Mouse (Mus musculus) right cerebral cortex, postnatal 10 days (tissue): Measurements from ENCODE around the gene Galnt2.

Experiments
- DNase-seq, 2 experiments: peaks; one replicate each; pipeline ENCODE4 v3.0.0; 2021; ENCODE audit warnings: low spot score in 2 of 2

Galnt2 gene

DNA sequence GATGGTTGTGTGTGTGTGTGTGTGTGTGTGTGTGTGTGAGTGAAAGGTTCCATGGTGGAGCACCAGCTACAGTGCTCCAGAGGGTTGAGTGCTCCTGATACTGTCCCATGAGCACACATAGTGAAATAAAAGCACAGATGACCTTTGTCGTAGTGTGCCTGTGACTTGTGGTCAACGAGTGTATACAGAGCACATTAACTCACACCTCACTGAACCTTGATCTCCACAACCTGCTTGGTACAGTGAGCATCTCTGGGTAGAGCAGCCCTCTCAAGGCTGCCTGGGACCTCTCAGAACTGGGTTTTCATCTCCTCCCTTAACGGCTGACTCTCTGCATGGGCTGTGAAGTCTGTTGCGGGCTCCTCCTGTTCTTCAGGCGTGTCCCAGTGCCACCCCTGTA, 60.5 kb downstream of the Galnt2 start:
- DNase-seq, result no peak

DNA sequence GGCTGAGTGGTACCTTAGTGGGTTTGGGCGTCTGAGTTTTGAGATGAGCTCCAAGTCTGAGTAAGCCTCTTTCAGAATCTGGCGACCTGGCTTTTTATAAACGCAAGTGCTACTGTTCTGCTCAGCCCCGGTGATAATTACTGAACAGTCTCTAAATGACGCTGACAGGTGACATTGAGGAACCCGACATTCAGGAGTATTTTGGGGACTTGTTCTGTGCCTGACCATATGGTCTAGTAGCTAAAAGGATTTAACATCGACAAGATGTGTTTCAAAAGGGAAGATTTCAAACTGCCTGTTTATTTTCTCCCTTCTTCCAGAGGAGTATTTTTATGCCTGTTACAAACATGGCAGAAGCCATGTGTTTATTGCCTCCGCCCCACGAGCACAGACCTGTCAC, 61.8 kb downstream of the Galnt2 start:
- no peak for DNase-seq

DNA sequence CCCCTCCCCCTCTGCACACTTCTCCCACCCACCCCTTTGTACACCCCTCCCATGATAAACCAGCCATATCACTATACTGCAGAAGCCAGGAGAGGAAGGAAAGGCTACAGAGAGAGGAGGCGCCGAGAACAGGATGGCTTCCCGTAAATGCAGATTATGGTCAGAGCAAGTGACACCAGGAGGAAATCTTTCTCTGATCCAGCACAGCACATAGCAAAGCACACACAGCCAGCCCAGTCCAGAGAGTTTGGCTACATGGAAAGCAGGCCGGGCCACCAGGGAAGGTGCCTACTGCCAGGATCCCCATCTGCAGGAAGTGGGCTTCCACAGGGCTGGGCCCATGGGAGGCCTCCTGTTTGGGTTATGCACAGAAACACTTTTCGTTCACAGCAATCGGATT, 63.2 kb downstream of the Galnt2 start:
- no peak for DNase-seq

DNA sequence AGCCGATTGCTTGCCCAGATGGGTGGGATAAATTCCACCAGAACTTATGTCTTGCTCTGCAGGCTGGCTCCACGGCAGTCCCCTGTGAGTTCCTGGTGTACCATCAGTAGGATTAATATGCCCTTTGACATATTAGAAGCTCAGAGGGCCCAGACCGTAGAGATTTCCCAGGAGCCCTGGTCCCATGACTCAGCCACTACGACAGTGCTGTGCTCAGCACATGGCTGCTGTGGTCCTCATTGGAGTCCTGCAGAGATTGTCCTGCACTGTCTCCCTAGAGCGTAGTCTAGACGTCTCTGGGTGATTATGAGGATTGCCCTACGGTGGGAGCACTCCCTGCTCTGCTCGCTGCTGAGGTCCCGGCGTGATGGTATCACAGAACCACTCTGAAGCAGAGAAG, 63.7 kb downstream of the Galnt2 start:
- DNase-seq, result no peak

DNA sequence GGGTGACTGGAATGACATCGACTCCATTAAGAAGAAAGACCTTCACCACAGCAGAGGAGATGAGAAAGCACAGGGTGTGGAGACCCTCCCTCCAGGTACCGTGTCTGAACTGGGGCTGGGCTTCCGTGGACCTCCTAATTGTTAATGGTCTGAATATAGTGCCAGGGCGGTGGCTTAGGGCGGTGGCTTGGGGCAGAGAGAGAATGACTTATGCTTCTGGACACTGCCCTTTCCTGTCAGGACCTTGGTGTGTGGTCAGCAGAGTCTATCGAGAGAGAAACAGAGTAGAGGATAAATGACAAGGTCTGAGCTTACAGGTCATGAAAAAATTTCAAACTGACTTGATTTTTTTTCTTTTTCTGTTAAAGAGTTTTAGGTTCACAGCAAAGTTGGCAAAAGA, 64.2 kb downstream of the Galnt2 start:
- no peak for DNase-seq

DNA sequence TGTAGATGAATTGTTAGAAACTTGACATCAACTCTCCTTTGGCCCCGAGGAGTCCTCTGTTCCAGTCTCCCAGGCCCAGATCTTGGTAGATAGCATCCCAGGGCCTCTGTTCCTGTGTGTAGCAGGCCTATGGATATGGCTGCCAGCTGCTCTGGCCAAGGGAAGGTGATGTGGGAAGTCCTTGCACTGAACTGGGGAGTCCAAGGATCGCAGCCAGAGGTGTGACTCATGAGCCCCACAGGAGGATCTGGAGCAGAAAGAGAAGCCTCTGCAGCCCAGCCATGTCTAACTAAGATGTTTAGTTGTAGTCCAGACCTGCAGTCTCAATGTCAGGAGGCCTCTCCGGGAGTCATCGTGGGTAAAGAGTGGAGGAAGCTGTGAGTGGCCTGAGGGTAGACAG, 70.3 kb downstream of the Galnt2 start:
- no peak for DNase-seq

DNA sequence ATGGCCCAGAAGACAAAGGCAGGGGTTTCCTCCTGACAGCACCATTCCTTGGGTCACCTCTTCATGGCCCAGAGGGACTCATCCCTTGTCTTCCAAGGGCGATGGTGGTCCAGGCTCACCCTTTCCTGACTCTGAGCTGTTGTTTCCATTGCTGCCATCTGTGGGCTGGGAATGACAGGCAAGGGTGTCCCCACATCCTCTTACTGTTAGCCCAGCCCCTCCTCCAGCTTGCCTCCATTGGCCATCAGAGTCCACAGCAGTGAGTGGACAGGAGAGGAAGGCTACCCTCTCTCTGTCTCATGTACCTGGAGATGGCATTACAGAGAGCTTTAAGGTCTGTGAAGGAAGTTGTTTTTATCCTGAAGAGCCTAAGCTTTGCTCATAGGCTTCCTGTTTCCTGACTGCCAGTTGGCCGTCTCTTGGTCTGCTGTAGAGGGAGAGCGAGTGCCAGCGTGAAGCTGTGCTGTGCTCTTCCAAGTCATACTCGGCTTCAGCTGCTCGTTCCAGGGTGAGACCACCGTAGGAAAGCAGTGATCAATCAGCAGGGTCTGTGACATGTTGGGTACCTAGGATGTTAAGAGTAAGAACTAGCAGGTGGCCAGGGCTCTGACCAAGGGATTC, 70.9 kb downstream of the Galnt2 start:
- no peak for DNase-seq

DNA sequence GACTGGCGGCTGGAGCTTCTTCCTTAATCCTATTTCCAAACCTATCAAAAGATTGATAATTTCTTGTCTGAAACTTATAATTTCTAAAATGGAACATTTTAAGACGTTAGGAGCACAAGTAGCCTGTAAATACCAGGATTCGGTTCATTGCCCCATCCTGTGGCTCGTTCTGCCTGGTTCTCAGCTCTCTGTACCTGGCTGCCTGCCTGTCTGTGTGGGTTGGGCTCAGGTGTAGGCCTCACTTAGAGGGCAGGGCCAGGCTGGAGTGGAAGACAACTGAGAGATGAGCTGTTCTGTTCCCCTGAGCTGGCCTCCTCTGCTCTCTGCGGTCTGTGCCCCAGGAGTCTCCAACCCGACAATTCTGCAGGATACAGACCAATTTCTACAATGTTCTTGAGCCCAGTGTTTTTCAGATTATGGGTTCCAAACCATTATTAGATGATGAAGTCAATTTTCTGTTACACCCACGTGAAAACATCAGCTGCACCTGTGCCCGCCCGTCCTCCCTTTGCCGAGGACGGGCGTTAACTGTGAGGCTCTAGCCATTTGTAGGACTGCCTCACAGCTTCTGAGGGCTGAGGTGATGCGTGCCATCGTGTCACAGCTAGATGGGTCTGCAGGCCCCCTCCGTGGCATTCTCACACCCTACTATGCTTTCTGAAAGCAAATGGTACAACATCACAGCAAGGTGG, 72.2 kb downstream of the Galnt2 start:
- DNase-seq, result no peak

DNA sequence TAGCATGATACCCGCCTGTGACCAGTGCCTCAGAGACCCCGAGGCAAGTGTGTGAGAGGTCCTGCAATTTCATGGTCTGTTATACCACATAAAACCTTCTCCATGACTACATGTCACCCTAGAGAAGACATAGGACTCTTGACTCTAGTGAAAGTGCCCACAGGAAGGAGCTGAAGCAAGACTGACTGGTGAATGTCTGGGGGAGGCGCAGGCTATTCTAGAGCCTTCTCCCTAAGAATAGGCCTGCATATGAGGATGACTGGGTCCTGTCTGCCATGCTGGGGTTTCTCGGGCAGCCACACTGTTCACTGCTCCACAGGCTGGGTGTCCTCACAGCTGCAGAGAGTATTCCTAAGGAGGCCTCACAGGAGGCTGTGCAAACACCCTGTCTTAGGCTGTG, 73.0 kb downstream of the Galnt2 start:
- DNase-seq, result no peak

DNA sequence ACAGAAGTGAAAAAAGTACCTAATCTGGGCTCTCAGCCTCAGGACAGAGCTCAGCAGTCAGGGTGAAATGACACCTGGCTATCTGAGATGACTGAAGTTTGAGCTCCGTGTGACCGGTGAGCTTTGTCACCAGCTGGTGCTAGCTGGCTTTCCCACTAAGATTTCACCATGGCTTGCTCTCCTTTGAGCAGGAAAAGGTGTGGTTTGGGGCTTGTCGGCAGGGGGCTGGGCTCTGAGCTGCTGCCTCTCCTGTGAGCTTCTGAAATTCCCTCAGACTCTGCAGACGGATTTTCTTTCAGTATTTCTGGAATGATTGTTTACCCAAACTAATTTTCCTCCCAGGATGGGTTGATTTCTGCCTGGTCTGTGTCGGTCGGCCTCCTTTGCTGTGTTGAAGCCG, 75.4 kb downstream of the Galnt2 start:
- DNase-seq, result no peak

DNA sequence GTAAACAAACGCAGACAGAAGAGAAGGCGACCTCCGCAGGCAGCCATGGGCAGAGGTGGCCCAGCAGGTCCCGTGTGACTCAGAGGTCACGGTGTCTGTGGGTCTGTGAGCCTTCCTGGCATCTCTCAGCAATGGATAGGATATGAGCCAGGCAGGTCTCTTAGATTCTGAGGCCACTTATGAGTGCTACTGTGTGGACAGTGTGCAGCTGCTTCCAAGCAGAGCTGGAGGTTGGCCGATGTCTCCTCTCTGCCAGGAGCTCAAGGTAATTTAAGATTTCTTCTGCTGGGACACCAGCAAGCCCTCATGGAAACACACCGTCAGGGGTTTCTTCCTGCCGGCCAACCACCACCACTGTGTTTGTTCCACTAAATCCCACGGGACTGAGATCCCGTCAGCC, 76.5 kb downstream of the Galnt2 start:
- no peak for DNase-seq

DNA sequence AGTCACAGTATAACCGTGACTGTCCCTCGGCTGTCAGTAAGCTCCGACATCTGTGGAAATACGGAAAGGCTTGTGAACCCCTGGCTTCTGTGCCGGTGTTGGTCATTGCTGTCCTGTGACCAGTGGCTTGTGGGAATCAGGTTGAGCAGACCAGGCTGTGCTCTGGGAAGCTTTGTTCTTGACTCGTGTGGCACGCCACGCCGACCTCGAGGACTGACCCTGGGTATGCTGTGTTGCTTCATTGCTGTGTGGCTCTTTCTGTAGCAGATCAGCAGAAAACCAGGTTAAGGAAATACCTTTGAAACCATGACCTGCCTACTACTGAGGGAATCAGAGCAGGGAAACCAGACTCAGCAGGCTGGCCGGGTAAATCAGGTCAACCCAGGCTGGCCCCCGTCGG, 79.3 kb downstream of the Galnt2 start:
- no peak for DNase-seq

DNA sequence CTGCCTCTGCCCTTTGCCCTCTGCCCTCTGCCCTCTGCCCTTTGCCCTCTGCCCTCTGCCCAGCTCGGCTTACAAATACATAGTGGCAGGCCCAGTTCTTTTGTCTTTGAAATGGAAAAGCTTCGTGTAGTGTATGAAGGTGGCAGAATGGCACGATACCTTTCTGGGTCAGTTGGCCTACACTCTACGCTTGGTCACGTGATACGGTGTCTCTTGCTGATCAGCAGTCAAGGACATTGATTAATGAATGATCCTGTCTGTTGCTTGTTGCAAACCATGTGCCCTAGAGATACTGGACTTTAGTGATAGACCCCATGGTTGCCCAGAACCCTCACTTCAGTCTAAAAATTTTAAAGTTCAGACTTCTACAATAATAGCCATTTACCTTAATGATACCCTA, 79.9 kb downstream of the Galnt2 start:
- no peak for DNase-seq

DNA sequence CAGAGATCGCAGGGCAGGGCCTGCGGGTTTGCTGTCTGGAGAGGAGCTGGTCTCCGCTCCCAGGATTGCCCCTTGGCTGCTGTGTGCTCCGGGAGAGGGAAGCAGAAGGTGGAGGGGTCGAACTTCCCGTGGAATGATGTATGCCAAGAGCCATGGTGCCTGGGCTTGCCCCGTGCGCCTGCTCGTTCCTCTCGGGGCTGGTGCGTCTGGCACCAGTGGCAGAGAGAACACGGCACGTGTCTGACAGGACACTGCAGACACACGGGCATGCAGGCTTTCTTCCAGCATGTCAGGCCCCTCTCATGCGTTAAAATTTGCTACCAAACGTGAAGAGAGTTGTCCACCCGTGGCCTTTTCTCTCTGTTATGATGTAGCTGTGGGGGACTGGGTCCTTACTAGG, 80.5 kb downstream of the Galnt2 start:
- DNase-seq, result no peak

DNA sequence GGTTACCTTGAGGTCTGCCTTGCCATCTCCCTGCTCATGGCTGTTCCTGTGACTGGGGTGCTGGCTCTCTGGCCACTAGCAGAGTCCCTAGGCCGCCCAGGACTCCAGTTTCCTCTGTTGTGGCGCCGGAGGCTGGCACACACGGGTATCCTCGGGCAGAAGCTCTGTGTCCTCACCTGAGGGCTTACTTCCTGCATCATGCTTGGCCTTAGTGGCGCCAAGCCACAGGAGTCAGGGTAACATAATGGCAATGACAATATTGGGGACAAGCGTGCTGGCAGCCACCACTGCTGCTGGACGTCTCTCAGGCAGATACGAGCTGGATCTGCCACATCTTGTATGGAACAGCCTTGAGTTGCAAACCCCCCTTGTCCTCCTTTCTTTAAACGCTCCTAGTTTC, 81.0 kb downstream of the Galnt2 start:
- no peak for DNase-seq

DNA sequence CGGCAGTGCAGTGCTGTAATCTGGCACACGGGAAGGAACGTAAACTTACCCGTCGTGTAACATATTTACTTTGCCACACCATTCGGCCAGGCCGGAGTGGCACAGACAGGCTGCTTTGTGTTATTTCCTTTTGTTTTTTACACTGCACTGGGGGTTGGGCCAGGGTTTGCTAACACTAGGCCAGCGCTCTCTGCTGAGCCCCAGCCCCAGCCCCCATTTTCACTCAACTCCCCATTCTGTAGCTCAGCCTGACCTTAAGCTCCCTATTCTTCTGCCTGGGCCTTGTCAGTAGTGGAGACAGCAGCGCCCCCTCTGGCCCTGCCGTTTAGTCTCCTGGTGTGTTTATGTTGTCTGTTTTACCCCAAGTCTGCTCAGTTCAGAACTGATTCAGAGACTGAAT, 83.6 kb downstream of the Galnt2 start:
- no peak for DNase-seq

DNA sequence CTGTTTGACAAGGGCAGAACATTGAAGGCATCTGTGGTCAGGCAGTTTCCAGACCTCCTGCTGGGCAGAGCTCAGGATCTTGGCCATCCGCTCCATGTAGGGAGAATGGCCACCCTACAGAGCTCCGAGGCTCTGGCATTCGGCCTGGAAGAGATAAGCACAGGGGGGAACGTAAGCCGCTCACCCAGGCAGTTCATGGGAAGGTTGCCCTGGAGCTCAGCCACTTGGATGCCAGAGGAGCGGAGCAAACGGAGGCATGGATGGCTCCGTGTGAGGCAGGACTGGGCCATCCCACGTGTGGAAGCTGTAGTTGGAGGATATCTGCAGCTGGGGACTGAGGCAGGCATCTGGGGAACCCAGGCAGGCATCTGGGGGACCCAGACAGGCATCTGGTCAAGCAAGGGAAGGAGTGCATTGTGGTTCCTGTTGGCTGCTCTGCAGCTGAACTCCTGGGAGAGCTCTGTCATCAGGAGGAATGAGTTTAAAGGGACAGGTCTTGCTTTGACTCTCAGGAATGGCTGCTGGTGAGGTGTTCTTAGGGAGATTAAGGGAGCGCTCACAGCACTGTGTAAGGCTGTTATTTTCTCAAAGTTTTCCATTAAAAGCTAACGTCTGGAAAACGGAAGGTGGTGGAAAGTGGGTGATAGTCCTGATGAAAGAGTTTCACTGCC, 85.4 kb downstream of the Galnt2 start:
- peak in 1 of 2 experiments; percentile 63 for DNase-seq

DNA sequence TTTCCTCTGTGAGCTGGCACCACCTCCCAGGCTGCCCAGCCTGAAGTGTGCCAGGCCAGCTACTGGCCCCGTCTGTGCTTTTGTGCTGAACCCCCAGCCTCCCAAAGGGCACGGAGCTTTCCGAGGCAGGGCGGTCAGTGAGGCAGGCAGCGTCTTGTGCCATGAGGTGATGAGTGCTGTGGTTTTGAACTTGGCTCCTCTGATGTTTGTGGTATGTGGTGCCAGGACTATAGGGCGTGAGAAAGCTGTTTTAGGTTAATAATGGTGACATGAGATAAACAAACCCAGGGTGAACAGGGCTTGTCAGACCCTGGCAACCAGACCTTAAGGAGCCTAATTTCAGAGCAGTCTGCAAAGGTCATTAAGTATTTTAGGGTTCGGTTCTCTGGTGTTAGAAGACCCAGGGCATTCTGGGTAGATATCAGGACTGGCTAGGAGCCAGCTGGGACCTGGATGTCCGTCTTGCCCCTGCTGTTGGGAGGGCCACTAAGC, 86.0 kb downstream of the Galnt2 start:
- no peak for DNase-seq

DNA sequence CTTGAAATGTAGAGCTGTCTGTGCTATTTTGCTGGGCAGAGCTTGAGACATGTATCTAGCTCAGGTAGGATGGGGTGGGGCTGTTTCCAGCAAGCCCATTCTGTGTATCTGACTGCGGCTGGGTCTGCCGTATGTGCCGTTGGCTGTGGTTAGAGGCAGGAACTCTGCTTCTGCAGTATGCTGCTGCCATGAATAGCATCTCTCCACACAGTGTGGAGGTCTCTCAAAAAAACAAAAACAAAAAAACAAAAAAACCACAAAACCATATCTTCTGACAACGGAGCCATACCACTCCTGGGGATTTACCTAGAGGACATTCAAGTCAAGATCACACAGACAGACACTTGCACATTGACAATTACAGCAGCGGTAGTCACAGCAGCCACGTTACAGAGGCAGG, 86.6 kb downstream of the Galnt2 start:
- no peak for DNase-seq

DNA sequence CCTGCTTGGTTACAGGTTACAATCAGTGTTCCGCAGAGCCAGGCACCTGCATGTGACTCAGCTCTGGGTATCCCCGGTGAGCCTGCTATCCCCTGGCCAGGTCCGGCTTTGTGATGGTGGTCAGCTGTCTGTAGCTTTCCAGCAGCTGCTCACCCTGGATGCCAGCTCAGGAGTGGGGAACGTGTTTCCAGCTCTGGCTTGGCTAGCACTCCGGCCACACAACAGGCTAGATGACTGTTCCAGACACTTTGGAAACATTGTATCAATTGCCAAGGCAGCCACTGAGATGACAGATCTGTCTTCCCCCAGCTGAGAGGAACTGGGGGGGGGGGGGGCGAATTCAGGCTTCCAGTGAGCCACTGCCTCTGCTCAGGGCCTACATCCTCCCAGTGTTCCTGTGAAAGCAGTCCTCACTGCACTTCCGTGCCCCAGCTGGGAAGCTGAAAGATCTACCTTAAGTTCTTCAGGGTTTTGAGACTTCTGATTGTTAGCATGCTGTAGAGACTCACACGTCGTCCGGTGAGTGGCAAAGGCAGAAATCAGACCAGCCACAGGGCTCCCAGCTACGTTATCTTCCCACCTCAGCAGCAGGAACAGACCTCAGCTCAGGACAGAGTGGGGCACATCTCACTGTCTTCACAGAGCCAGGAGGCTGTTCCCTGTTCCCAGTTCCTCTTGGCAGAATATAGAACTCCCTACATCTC, 87.6 kb downstream of the Galnt2 start:
- peak in 1 of 2 experiments; percentile 55 for DNase-seq

DNA sequence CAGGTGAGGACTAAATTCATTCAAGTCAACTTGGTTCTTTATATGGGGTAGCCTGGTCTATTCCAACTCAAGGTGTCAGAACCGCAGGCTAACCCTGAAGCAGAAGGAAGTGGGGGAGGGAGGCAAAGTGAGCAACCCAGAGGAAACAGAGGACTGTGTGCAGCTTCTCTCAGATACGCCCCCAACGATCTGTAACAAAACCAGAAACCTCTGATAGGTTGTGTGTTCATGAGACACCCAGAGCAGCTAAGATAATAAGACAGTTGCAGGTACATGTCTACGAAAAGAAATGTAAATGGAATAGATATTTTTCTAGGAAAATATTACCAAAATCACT, 88.1 kb downstream of the Galnt2 start:
- no peak for DNase-seq

DNA sequence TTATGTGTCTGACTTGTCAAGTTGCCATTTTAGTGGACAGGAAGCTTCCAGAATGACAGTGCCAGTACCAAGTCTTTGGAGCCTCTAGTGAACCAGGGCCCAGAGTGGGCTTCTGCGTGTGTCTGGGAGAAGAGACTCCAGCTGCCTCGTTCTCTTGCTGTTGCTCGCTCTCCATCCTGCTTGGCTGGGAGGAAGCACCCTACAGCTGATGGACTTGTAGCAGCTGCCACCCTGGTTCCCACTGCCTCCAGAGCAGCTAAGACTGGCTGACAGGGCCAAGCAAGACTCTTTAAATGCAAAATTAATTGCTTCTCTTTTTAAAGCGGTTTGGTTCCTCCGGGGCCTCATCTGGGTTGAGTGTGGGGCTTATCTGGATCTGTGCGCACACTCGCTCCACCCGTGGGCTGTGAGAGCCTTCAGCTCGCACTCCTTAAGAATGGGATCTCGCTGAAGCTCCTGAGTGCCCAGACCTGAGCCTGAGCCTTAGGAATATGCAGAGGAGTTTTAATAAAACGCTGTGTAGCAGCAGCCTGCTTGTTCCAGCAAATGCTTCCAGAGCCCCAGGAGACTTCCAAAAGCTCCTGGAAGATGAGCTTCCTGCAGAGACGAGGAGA, 90.1 kb downstream of the Galnt2 start:
- peak in 1 of 2 experiments; percentile 67 for DNase-seq
